Mouse (Mus musculus): ENCODE data around the gene Spaca4. TPM values are rescaled to one million over a fixed set of nuclear protein-coding genes. Genes with fewer than 3 reads are reported as not detected.

Spaca4 gene
- polyA plus RNA-seq, 2 experiments = not detected

GRCm38 (mm10) chr7:45744387-45744786 lies 18.8 kb upstream of the Spaca4 start:
- Histone ChIP-seq H3K9me3 (ENCODE audit: control insufficient read depth, low read length) (no peaks in the 10 kb centered on the region), H3K27me3 (ENCODE audit: control insufficient read depth, insufficient read depth, low read length) (no peaks in the 10 kb centered on the region), H3K4me2 (ENCODE audit: low read depth) (no peak overlapping the region), H3K4me3 (ENCODE audit: insufficient read depth in 1 of 2, low read depth in 2 of 2, low read length in 2 of 2) (no peak overlapping the region), H3K36me3 (replicated peaks; ENCODE audit: control insufficient read depth, insufficient read depth, low read depth) (no peaks in the 10 kb centered on the region), H3K4me1 (replicated peaks; ENCODE audit: control insufficient read depth in 2 of 2, insufficient read depth in 2 of 2, low read length in 1 of 2) (peaks cover 0 to 4% of the 10 kb centered on the region in 2 experiments; a peak in 2 of 4 replicates), H3K27ac (no peak overlapping the region), H3K9ac (replicated peaks) (no peak overlapping the region)
- DNase-seq (ENCODE audit: low read depth in 3 of 3, low spot score in 3 of 3) = peak in 1 of 3 experiments; percentile 31
- TF ChIP-seq CTCF (IDR thresholded peaks at IDR 0.05; ENCODE audit: low read depth) (no peak), EP300 (IDR thresholded peaks at IDR 0.05; ENCODE audit: low read depth) (no peak)
- no peak for ATAC-seq (ENCODE audit: insufficient read depth)
- 36% methylated on average over 2 of the region's 2 CpGs for WGBS (ENCODE audit: insufficient replicate concordance)

GRCm38 (mm10) chr7:45742338-45742737 lies 16.7 kb upstream of the Spaca4 start:
- peak in 1 of 3 experiments; percentile 38 for DNase-seq (ENCODE audit: low read depth in 3 of 3, low spot score in 3 of 3)
- no peak overlapping the region for H3K9ac ChIP-seq (replicated peaks)
- 22% methylated on average over 19 of the region's 19 CpGs for WGBS (ENCODE audit: insufficient replicate concordance)

GRCm38 (mm10) chr7:45741777-45742176 lies 16.2 kb upstream of the Spaca4 start:
- TF ChIP-seq EP300 (IDR thresholded peaks at IDR 0.05; ENCODE audit: low read depth) = no peak
- TF ChIP-seq CTCF (IDR thresholded peaks at IDR 0.05; ENCODE audit: low read depth) = no peak
- Histone ChIP-seq H3K4me1 (replicated peaks; ENCODE audit: control insufficient read depth in 2 of 2, insufficient read depth in 2 of 2, low read length in 1 of 2) (peaks cover 0 to 4% of the 10 kb centered on the region in 2 experiments; a peak in 2 of 4 replicates), H3K4me2 (ENCODE audit: low read depth) (peak overlapping the region; percentile 51), H3K27ac (no peak overlapping the region), H3K36me3 (replicated peaks; ENCODE audit: control insufficient read depth, insufficient read depth, low read depth) (no peaks in the 10 kb centered on the region), H3K9me3 (ENCODE audit: control insufficient read depth, low read length) (no peaks in the 10 kb centered on the region), H3K4me3 (ENCODE audit: insufficient read depth in 1 of 2, low read depth in 2 of 2, low read length in 2 of 2) (peak overlapping the region; percentile 6 to 43; a peak in 2 of 4 replicates), H3K27me3 (ENCODE audit: control insufficient read depth, insufficient read depth, low read length) (no peaks in the 10 kb centered on the region), H3K9ac (replicated peaks) (no peak overlapping the region)
- peak; percentile 45; the same call in 1 of the 2 replicates for ATAC-seq (ENCODE audit: insufficient read depth)
- WGBS (ENCODE audit: insufficient replicate concordance) = 27% methylated on average over 11 of the region's 11 CpGs
- no peak for DNase-seq (ENCODE audit: low read depth in 3 of 3, low spot score in 3 of 3)

More at GRCm38 (mm10) chr7:45742338-45742737, 16.7 kb upstream of the Spaca4 start:
- H3K27me3 ChIP-seq (ENCODE audit: control insufficient read depth, insufficient read depth, low read length) = no peaks in the 10 kb centered on the region
- H3K4me3 ChIP-seq (ENCODE audit: insufficient read depth in 1 of 2, low read depth in 2 of 2, low read length in 2 of 2) = peak overlapping the region in 1 of 2 experiments; percentile 43; a peak in 1 of 4 replicates
- H3K36me3 ChIP-seq (replicated peaks; ENCODE audit: control insufficient read depth, insufficient read depth, low read depth) = no peaks in the 10 kb centered on the region
- H3K9me3 ChIP-seq (ENCODE audit: control insufficient read depth, low read length) = no peaks in the 10 kb centered on the region
- TF ChIP-seq EP300 (IDR thresholded peaks at IDR 0.05; ENCODE audit: low read depth) (no peak), CTCF (IDR thresholded peaks at IDR 0.05; ENCODE audit: low read depth) (no peak)
- no peak overlapping the region for H3K27ac ChIP-seq
- H3K4me1 ChIP-seq (replicated peaks; ENCODE audit: control insufficient read depth in 2 of 2, insufficient read depth in 2 of 2, low read length in 1 of 2) = peaks cover 0 to 4% of the 10 kb centered on the region in 2 experiments; a peak in 2 of 4 replicates
- no peak for ATAC-seq (ENCODE audit: insufficient read depth)
- peak overlapping the region; percentile 51 for H3K4me2 ChIP-seq (ENCODE audit: low read depth)

GRCm38 (mm10) chr7:45741308-45741707 lies 15.7 kb upstream of the Spaca4 start:
- Histone ChIP-seq H3K9me3 (ENCODE audit: control insufficient read depth, low read length) (no peaks in the 10 kb centered on the region), H3K4me2 (ENCODE audit: low read depth) (peak overlapping the region; percentile 51; the same call in 1 of the 2 replicates), H3K9ac (replicated peaks) (no peak overlapping the region), H3K27ac (no peak overlapping the region), H3K27me3 (ENCODE audit: control insufficient read depth, insufficient read depth, low read length) (no peaks in the 10 kb centered on the region), H3K4me3 (ENCODE audit: insufficient read depth in 1 of 2, low read depth in 2 of 2, low read length in 2 of 2) (no peak overlapping the region), H3K4me1 (replicated peaks; ENCODE audit: control insufficient read depth in 2 of 2, insufficient read depth in 2 of 2, low read length in 1 of 2) (peaks cover 0 to 4% of the 10 kb centered on the region in 2 experiments; a peak in 2 of 4 replicates), H3K36me3 (replicated peaks; ENCODE audit: control insufficient read depth, insufficient read depth, low read depth) (no peaks in the 10 kb centered on the region)
- ATAC-seq (ENCODE audit: insufficient read depth) (no peak), DNase-seq (ENCODE audit: low read depth in 3 of 3, low spot score in 3 of 3) (no peak)
- WGBS (ENCODE audit: insufficient replicate concordance) = 23% methylated on average over 12 of the region's 12 CpGs
- no peak for TF ChIP-seq EP300 (IDR thresholded peaks at IDR 0.05; ENCODE audit: low read depth)
- TF ChIP-seq CTCF (IDR thresholded peaks at IDR 0.05; ENCODE audit: low read depth) = no peak

- no peaks in the 10 kb centered on the region for H3K9me3 ChIP-seq (ENCODE audit: control insufficient read depth, low read length)
- no peaks in the 10 kb centered on the region for H3K36me3 ChIP-seq (replicated peaks; ENCODE audit: control insufficient read depth, insufficient read depth, low read depth)
- 65% methylated on average over 10 of the region's 10 CpGs for WGBS (ENCODE audit: insufficient replicate concordance)
- H3K4me1 ChIP-seq (replicated peaks; ENCODE audit: control insufficient read depth in 2 of 2, insufficient read depth in 2 of 2, low read length in 1 of 2) = peaks cover 0 to 4% of the 10 kb centered on the region in 2 experiments; a peak in 2 of 4 replicates
- ATAC-seq (ENCODE audit: insufficient read depth) (no peak), DNase-seq (ENCODE audit: low read depth in 3 of 3, low spot score in 3 of 3) (no peak)
- no peaks in the 10 kb centered on the region for H3K27me3 ChIP-seq (ENCODE audit: control insufficient read depth, insufficient read depth, low read length)
- H3K27ac ChIP-seq = no peak overlapping the region
- H3K9ac ChIP-seq (replicated peaks) = no peak overlapping the region
- TF ChIP-seq EP300 (IDR thresholded peaks at IDR 0.05; ENCODE audit: low read depth) (no peak), CTCF (IDR thresholded peaks at IDR 0.05; ENCODE audit: low read depth) (no peak)
- no peak overlapping the region for H3K4me3 ChIP-seq (ENCODE audit: insufficient read depth in 1 of 2, low read depth in 2 of 2, low read length in 2 of 2)
- no peak overlapping the region for H3K4me2 ChIP-seq (ENCODE audit: low read depth)
Observed at GRCm38 (mm10) chr7:45739820-45740219, 14.2 kb upstream of the Spaca4 start.
